Mouse (Mus musculus): ENCODE results near the gene Dcpp1. TPM values are rescaled to one million over a fixed set of nuclear protein-coding genes. Genes with fewer than 3 reads are reported as not detected.
"Not testable (repeated sequence)": the region's sequence is repeated elsewhere in the genome, so short reads cannot be mapped to it uniquely, and the experiment has no call there.

Gene Dcpp1
- total and polyA plus RNA-seq, 2 experiments from 2014 or later, result not detected

- Histone ChIP-seq H3K9ac (no peak overlapping the region), H3K4me3 (ENCODE audit: low read depth, low read length) (no peak overlapping the region), H3K4me1 (ENCODE audit: insufficient read depth) (no peaks in the 10 kb centered on the region), H3K4me2 (ENCODE audit: low read depth) (no peak overlapping the region), H3K9me3 (ENCODE audit: low read length) (0 out of 2 replicates have a peak, but pooled peaks cover 2% of the 10 kb centered on the region), H3K27me3 (ENCODE audit: insufficient read depth, low read length) (no peaks in the 10 kb centered on the region), H3K27ac (ENCODE audit: low read depth, low read length) (no peak overlapping the region), H3K36me3 (ENCODE audit: insufficient read depth) (no peaks in the 10 kb centered on the region)
- TF ChIP-seq CTCF (IDR thresholded peaks at IDR 0.05; ENCODE audit: low read depth), result no peak
- WGBS, result 90% methylated on average over 11 of the region's 11 CpGs
- DNase-seq, result no peak
- ATAC-seq, result no peak
These were observed 12.2 kb upstream of the Dcpp1 start for GRCm38 (mm10) chr17:23868513-23868912.

GRCm38 (mm10) chr17:23873884-23874856, 6.5 kb upstream of the Dcpp1 start:
- peak; percentile 70 for TF ChIP-seq CTCF (IDR thresholded peaks at IDR 0.05; ENCODE audit: low read depth)
- H3K4me1 ChIP-seq (ENCODE audit: insufficient read depth), result no peaks in the 10 kb centered on the region
- ATAC-seq, result no peak; the same call in 1 of the 2 replicates
- no peak overlapping the region for H3K4me2 ChIP-seq (ENCODE audit: low read depth)
- no peak overlapping the region for H3K4me3 ChIP-seq (ENCODE audit: low read depth, low read length)
- no peaks in the 10 kb centered on the region for H3K27me3 ChIP-seq (ENCODE audit: insufficient read depth, low read length)
- H3K27ac ChIP-seq (ENCODE audit: low read depth, low read length), result no peak overlapping the region
- no peaks in the 10 kb centered on the region for H3K36me3 ChIP-seq (ENCODE audit: insufficient read depth)
- peak; percentile 24 for DNase-seq
- no peaks in the 10 kb centered on the region for H3K9me3 ChIP-seq (ENCODE audit: low read length)
- 41% methylated on average over 8 of the region's 8 CpGs for WGBS
- H3K9ac ChIP-seq, result no peak overlapping the region

- Histone ChIP-seq H3K4me3 (ENCODE audit: low read depth, low read length) (no peak overlapping the region), H3K9me3 (ENCODE audit: low read length) (no peaks in the 10 kb centered on the region), H3K27ac (ENCODE audit: low read depth, low read length) (0 out of 2 replicates have a peak overlapping the region, but pooled peaks have one; percentile 21), H3K4me1 (ENCODE audit: insufficient read depth) (no peaks in the 10 kb centered on the region), H3K36me3 (ENCODE audit: insufficient read depth) (no peaks in the 10 kb centered on the region), H3K4me2 (ENCODE audit: low read depth) (no peak overlapping the region), H3K27me3 (ENCODE audit: insufficient read depth, low read length) (no peaks in the 10 kb centered on the region), H3K9ac (no peak overlapping the region)
- ATAC-seq, result peak; percentile 84
- TF ChIP-seq CTCF (IDR thresholded peaks at IDR 0.05; ENCODE audit: low read depth), result no peak
- DNase-seq, result peak; percentile 35
- WGBS, result 33% methylated on average over 3 of the region's 3 CpGs
These were observed 3.9 kb upstream of the Dcpp1 start for GRCm38 (mm10) chr17:23876741-23877140.

GRCm38 (mm10) chr17:23877166-23877565, 3.5 kb upstream of the Dcpp1 start:
- H3K9me3 ChIP-seq (ENCODE audit: low read length), result no peaks in the 10 kb centered on the region
- no peaks in the 10 kb centered on the region for H3K27me3 ChIP-seq (ENCODE audit: insufficient read depth, low read length)
- no peak overlapping the region for H3K4me3 ChIP-seq (ENCODE audit: low read depth, low read length)
- DNase-seq (peak; percentile 35), ATAC-seq (peak; percentile 83)
- no peak for TF ChIP-seq CTCF (IDR thresholded peaks at IDR 0.05; ENCODE audit: low read depth)
- no peak overlapping the region for H3K27ac ChIP-seq (ENCODE audit: low read depth, low read length)
- WGBS, result 66% methylated on average over 2 of the region's 2 CpGs
- H3K36me3 ChIP-seq (ENCODE audit: insufficient read depth), result no peaks in the 10 kb centered on the region
- H3K4me1 ChIP-seq (ENCODE audit: insufficient read depth), result no peaks in the 10 kb centered on the region
- no peak overlapping the region for H3K4me2 ChIP-seq (ENCODE audit: low read depth)
- H3K9ac ChIP-seq, result no peak overlapping the region

- H3K4me1 ChIP-seq (ENCODE audit: insufficient read depth); ATAC-seq; H3K4me3 ChIP-seq (ENCODE audit: low read depth, low read length); H3K9me3 ChIP-seq (ENCODE audit: low read length); H3K27me3 ChIP-seq (ENCODE audit: insufficient read depth, low read length); H3K36me3 ChIP-seq (ENCODE audit: insufficient read depth); H3K9ac ChIP-seq; H3K4me2 ChIP-seq (ENCODE audit: low read depth); DNase-seq; H3K27ac ChIP-seq (ENCODE audit: low read depth, low read length): not testable (repeated sequence)
- WGBS, result 87% methylated on average over 4 of the region's 4 CpGs
These were observed 36.5 kb downstream of the Dcpp1 start, which contains the start of gene Dcpp3 for GRCm38 (mm10) chr17:23917158-23917557. Dcpp3 (plus strand) TSS chr17:23917458.

- WGBS, result 2% methylated on average over 29 of the region's 29 CpGs
- DNase-seq (peak; percentile 92), ATAC-seq (peak; percentile 97)
- Histone ChIP-seq H3K27ac (ENCODE audit: low read depth, low read length) (peak overlapping the region; percentile 83), H3K4me3 (ENCODE audit: low read depth, low read length) (peak overlapping the region; percentile 51), H3K4me2 (ENCODE audit: low read depth) (peak overlapping the region; percentile 78), H3K27me3 (ENCODE audit: insufficient read depth, low read length) (no peaks in the 10 kb centered on the region), H3K36me3 (ENCODE audit: insufficient read depth) (no peaks in the 10 kb centered on the region), H3K9ac (peak overlapping the region; percentile 58), H3K9me3 (ENCODE audit: low read length) (no peaks in the 10 kb centered on the region), H3K4me1 (ENCODE audit: insufficient read depth) (peaks cover 7% of the 10 kb centered on the region; the same call in 1 of the 2 replicates)
- peak; percentile 55 for TF ChIP-seq CTCF (IDR thresholded peaks at IDR 0.05; ENCODE audit: low read depth)
These were observed 43.9 kb downstream of the Dcpp1 start for GRCm38 (mm10) chr17:23924531-23925007.

GRCm38 (mm10) chr17:23925090-23925493, 44.4 kb downstream of the Dcpp1 start:
- Histone ChIP-seq H3K9ac (peak overlapping the region; percentile 58), H3K27me3 (ENCODE audit: insufficient read depth, low read length) (no peaks in the 10 kb centered on the region), H3K4me1 (ENCODE audit: insufficient read depth) (peaks cover 7% of the 10 kb centered on the region; the same call in 1 of the 2 replicates), H3K36me3 (ENCODE audit: insufficient read depth) (no peaks in the 10 kb centered on the region), H3K4me2 (ENCODE audit: low read depth) (peak overlapping the region; percentile 78), H3K27ac (ENCODE audit: low read depth, low read length) (peak overlapping the region; percentile 83), H3K4me3 (ENCODE audit: low read depth, low read length) (peak overlapping the region; percentile 51), H3K9me3 (ENCODE audit: low read length) (no peaks in the 10 kb centered on the region)
- ATAC-seq, result peak; percentile 76
- TF ChIP-seq CTCF (IDR thresholded peaks at IDR 0.05; ENCODE audit: low read depth), result peak; percentile 19; the same call in 1 of the 2 replicates
- DNase-seq, result peak; percentile 74
- 0% methylated on average over 14 of the region's 14 CpGs for WGBS
